Mouse (Mus musculus): ENCODE measurements around the gene Rab1b.

Rab1b gene

DNA sequence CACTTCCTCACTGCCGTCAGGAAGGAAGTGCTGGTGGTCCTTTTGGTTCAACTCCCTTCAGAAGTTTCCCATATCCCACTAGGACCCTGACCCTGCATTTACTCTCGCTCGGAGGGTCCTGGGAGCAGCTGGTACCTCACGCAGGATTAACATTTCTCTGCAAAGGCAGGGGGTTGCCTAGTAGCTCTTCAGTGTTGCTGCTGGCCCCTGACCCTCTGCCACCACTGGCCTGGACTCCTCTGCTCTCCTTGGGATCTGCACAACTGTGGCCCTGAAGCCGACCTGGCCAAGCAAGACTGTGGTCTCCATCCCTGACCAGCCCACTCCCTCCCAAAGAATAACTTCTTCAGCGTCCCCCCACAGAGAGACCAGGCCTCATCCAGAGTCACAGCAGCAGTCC, 57.5 kb downstream of the Rab1b start:
- no peak for DNase-seq
